Mouse (Mus musculus): Measurements from ENCODE around the gene Frmpd4. TPM values are rescaled to one million over a fixed set of nuclear protein-coding genes. Genes with fewer than 3 reads are reported as not detected.

Gene Frmpd4
- polyA plus RNA-seq, 1 experiment from 2014 or later, result 0.68 TPM

- WGBS, result 46% methylated on average over 4 of the region's 4 CpGs
- no peak overlapping the region for H3K4me2 ChIP-seq
- H3K4me1 ChIP-seq (replicated peaks), result no peaks in the 10 kb centered on the region
- H3K9ac ChIP-seq, result no peak overlapping the region
- ATAC-seq (ENCODE audit: low read depth), result no peak
- H3K9me3 ChIP-seq, result no peaks in the 10 kb centered on the region
- peaks cover 51% of the 10 kb centered on the region for H3K27me3 ChIP-seq
- no peaks in the 10 kb centered on the region for H3K36me3 ChIP-seq
- H3K27ac ChIP-seq (replicated peaks), result no peak overlapping the region
- H3K4me3 ChIP-seq, result no peak overlapping the region
These were observed 759.7 kb downstream of the Frmpd4 start for GRCm38 (mm10) chrX:167817363-167817762.

GRCm38 (mm10) chrX:167810120-167810519 is 766.9 kb downstream of the Frmpd4 start:
- Histone ChIP-seq H3K36me3 (no peaks in the 10 kb centered on the region), H3K27ac (replicated peaks) (no peak overlapping the region), H3K9me3 (no peaks in the 10 kb centered on the region), H3K4me1 (replicated peaks) (no peaks in the 10 kb centered on the region), H3K4me2 (no peak overlapping the region), H3K27me3 (peaks cover 58% of the 10 kb centered on the region), H3K9ac (no peak overlapping the region), H3K4me3 (no peak overlapping the region)
- ATAC-seq (ENCODE audit: low read depth), result no peak
- 80% methylated on average over 2 of the region's 2 CpGs for WGBS

DNA sequence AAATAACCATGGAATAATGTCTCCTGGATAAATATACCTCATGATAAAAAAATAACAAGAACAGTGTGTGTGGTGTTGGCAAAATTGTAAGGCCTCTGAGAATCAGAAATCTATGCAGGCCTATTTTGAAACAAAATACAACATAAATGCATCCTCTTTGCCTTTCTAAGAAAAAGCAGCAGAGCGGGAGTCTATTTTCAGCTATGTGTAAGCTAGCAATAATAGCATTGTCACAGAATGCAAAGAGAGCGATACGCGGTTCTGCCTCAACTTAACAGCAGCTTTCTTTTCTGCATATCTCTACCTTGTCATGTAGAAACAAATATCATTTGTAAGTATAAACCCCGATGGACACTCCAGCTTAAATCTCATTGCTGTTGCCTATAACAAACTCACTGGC is 768.5 kb downstream of the Frmpd4 start:
- no peaks in the 10 kb centered on the region for H3K36me3 ChIP-seq
- no peaks in the 10 kb centered on the region for H3K9me3 ChIP-seq
- WGBS, result 98% methylated on average over 5 of the region's 5 CpGs

DNA sequence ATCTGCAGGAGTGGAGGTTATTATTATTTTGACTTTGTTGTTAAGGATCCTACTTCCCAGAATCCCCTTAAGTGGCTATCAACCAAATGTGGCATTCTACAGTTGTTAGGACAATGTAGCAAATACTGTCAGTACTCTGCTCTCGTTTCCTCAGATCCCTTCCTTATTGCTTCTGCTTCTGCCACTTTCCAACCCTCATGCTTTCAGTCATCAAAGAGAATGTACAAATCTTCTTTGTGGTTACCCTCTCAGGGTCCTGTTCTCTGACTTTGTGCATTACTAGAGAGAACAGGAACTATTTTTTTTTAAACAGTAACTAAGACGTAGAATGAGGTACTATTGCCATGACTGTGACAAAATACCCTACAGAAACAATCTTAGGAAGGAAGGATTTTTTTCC is 788.3 kb downstream of the Frmpd4 start:
- 83% methylated on average over 2 of the region's 2 CpGs for WGBS

More for the DNA sequence above, 768.5 kb downstream of the Frmpd4 start:
- H3K4me3 ChIP-seq, result no peak overlapping the region
- ATAC-seq (ENCODE audit: low read depth), result no peak
- H3K27ac ChIP-seq (replicated peaks), result no peak overlapping the region
- H3K4me2 ChIP-seq, result no peak overlapping the region
- no peaks in the 10 kb centered on the region for H3K4me1 ChIP-seq (replicated peaks)
- no peak overlapping the region for H3K9ac ChIP-seq
- peaks cover 43% of the 10 kb centered on the region for H3K27me3 ChIP-seq

DNA sequence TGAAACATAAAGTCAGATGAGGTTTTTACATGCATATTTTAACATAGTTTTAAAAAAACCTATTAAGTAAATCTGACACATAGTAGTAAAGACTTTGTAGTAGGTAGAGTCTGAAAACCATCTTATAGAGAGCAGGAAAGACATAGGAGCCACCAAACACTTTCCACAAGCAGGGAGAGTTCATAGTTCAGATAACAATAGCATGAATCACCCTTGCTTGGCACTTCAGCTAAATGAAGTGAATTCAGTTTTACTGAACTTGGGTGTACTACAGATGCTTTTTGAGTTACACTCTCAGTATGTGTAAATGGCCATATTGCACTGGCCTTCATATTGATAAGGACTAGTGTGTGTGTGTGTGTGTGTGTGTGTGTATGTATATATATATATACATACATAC is 793.5 kb downstream of the Frmpd4 start:
- ATAC-seq (ENCODE audit: low read depth), result no peak
- H3K9ac ChIP-seq, result no peak overlapping the region
- H3K27ac ChIP-seq (replicated peaks), result no peak overlapping the region

More for the DNA sequence above, 788.3 kb downstream of the Frmpd4 start:
- Histone ChIP-seq H3K4me3 (no peak overlapping the region), H3K27ac (replicated peaks) (no peak overlapping the region), H3K27me3 (peaks cover 52% of the 10 kb centered on the region), H3K9me3 (no peaks in the 10 kb centered on the region), H3K36me3 (no peaks in the 10 kb centered on the region), H3K4me2 (no peak overlapping the region), H3K9ac (no peak overlapping the region), H3K4me1 (replicated peaks) (no peaks in the 10 kb centered on the region)
- no peak for ATAC-seq (ENCODE audit: low read depth)

DNA sequence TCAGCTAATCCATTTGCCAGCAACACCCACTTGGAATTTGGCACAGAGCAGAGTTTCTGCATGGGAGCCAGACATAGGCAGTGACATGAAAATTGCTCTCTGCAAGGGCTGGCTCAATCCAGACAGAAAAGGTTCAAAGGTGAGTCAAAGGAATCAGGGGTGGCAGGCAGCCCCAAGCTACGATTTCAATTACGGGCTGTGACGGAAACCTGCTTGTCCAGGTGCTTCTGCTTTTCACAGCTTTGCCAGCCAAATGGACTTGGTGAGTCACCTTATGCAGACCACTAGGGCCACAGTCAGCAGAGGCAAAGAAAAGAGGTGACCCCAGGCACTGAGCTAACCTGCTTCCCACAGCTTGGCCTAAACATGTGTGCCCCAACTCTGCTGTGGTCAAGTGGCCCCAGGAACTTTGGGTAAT is 857.5 kb downstream of the Frmpd4 start:
- Histone ChIP-seq H3K4me2 (no peak overlapping the region), H3K4me1 (replicated peaks) (no peaks in the 10 kb centered on the region), H3K27ac (replicated peaks) (no peak overlapping the region), H3K36me3 (no peaks in the 10 kb centered on the region), H3K9ac (no peak overlapping the region), H3K9me3 (no peaks in the 10 kb centered on the region), H3K4me3 (no peak overlapping the region), H3K27me3 (peaks cover 50% of the 10 kb centered on the region)
- no peak for ATAC-seq (ENCODE audit: low read depth)
- 86% methylated on average over 3 of the region's 3 CpGs for WGBS

More for the DNA sequence above, 793.5 kb downstream of the Frmpd4 start:
- H3K4me2 ChIP-seq, result no peak overlapping the region
- no peak overlapping the region for H3K4me3 ChIP-seq
- H3K36me3 ChIP-seq, result no peaks in the 10 kb centered on the region
- H3K27me3 ChIP-seq, result peaks cover 42% of the 10 kb centered on the region
- H3K9me3 ChIP-seq, result no peaks in the 10 kb centered on the region
- H3K4me1 ChIP-seq (replicated peaks), result no peaks in the 10 kb centered on the region

DNA sequence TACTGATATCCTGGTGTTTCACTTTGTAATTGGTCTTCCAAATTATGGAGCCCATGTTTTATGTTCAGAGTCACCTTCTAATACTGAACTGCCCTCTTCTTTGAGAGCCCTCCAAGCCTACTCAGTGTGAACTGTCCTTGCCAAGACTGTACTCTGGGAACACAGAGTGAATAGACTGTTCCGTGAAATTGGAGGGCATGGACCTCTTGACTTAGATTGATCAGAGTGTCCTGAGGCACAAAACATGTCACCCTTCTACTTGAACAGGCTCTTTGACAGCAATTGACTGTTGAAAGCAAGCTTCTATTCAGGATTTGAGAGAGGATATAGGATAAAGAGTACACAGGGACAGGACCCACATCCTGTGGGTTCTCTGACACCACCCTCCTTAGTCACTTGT is 857.9 kb downstream of the Frmpd4 start:
- WGBS, result 53% methylated on average over 1 of the region's 1 CpGs
- ATAC-seq (ENCODE audit: low read depth), result no peak
- Histone ChIP-seq H3K4me1 (replicated peaks) (no peaks in the 10 kb centered on the region), H3K4me2 (no peak overlapping the region), H3K27ac (replicated peaks) (no peak overlapping the region), H3K4me3 (no peak overlapping the region), H3K36me3 (no peaks in the 10 kb centered on the region), H3K9me3 (no peaks in the 10 kb centered on the region), H3K27me3 (peaks cover 45% of the 10 kb centered on the region), H3K9ac (no peak overlapping the region)

DNA sequence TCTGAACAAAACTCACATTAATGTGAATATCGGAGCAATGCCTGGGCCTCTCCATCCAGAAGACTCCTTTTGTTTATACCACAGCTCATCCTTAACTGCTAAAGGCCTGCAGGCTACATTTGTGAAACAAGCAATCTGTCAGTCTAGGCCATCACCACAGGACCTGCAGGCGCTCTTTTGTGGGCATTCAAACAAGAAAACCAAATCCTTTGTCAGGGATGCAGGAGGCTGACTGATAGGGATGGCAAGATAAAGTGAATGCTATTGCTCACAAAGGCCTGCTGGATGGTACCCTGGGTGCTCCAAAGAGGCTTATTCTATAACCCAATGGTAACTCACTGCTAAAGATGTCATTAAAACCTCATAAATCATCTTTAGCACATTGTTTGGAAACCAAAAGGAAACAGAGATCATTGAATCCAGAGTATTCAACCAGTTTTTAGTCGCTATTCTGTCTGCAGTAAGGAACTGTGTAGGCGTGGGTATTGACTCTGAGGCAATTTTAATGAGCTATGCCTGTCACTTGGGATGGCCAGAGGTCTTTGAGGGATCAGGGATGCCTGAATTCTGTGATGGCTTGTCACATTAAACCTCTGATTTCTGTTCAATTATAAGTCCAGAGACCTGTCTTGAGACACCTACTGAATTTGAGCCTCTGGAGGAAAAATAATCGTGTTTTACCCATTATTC is 922.1 kb downstream of the Frmpd4 start:
- ATAC-seq (ENCODE audit: low read depth), result peak; percentile 56; the same call in 1 of the 2 replicates
- no peak overlapping the region for H3K9ac ChIP-seq
- H3K36me3 ChIP-seq, result no peaks in the 10 kb centered on the region
- peaks cover 60% of the 10 kb centered on the region for H3K27me3 ChIP-seq
- H3K4me2 ChIP-seq, result no peak overlapping the region
- peaks cover 5% of the 10 kb centered on the region for H3K4me1 ChIP-seq (replicated peaks)
- no peak overlapping the region for H3K27ac ChIP-seq (replicated peaks)
- H3K9me3 ChIP-seq, result no peaks in the 10 kb centered on the region
- no peak overlapping the region for H3K4me3 ChIP-seq
- 37% methylated on average over 5 of the region's 5 CpGs for whole genome bisulfite sequencing

- H3K4me1 ChIP-seq (replicated peaks), result peaks cover 5% of the 10 kb centered on the region
- WGBS, result 58% methylated on average over 8 of the region's 8 CpGs
- ATAC-seq (ENCODE audit: low read depth), result no peak
- no peaks in the 10 kb centered on the region for H3K36me3 ChIP-seq
- no peak overlapping the region for H3K4me2 ChIP-seq
- H3K9me3 ChIP-seq, result no peaks in the 10 kb centered on the region
- H3K9ac ChIP-seq, result no peak overlapping the region
- H3K27ac ChIP-seq (replicated peaks), result no peak overlapping the region
- no peak overlapping the region for H3K4me3 ChIP-seq
- peaks cover 60% of the 10 kb centered on the region for H3K27me3 ChIP-seq
These were observed 922.8 kb downstream of the Frmpd4 start for GRCm38 (mm10) chrX:167654249-167654648.

DNA sequence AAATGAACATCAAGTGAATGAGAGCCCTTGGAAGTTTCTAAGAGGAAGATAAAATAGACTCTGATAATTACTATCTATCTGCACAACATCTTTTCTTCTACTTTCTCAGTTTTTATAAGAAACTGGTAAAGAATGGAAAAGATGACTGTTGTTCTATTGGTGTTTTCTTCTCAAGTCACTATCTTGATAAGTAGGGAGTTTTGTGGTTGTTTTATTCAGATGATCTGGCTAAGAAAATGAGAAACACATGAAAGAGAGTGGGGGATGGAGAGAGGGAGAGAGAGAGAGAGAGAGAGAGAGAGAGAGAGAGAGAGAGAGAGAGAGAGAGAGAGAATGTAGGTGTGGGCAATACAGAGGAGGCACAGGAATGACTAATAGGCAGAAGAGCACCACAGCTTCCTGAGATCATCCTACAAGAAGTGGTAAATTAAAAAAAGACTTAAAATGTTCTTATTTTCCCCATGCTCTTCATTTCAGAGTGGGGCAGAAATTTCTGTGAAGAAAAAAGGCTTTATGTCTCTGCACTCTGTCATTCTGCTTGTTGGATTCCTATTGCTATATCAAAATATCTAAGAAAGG is 979.3 kb downstream of the Frmpd4 start:
- H3K27me3 ChIP-seq, result peaks cover 19% of the 10 kb centered on the region
- H3K36me3 ChIP-seq, result no peaks in the 10 kb centered on the region
- H3K4me2 ChIP-seq, result no peak overlapping the region
- no peak for ATAC-seq (ENCODE audit: low read depth)
- no peak overlapping the region for H3K9ac ChIP-seq
- no peaks in the 10 kb centered on the region for H3K9me3 ChIP-seq
- no peak overlapping the region for H3K27ac ChIP-seq (replicated peaks)
- no peak overlapping the region for H3K4me3 ChIP-seq
- H3K4me1 ChIP-seq (replicated peaks), result no peaks in the 10 kb centered on the region

DNA sequence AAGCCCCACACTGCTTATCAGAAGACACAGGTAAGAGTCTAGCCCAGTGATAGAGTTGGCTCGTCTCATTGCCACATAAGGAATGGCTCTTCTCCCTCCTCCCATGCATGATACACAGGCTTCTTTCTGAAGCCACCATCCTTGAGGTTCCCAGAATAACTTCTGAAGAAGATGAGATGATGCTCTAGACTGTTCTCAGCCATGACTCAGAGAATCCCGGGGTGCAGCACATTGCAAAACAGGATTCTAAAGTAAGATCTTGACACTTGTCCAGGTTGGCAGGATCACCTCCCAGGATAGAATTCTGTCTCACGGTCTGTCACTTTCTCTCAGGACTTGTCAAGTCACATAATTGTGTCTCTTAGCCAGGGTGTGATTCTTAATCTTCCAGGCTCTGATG is 1024.2 kb downstream of the Frmpd4 start:
- Histone ChIP-seq H3K4me3 (no peak overlapping the region), H3K27ac (replicated peaks) (no peak overlapping the region), H3K4me1 (replicated peaks) (no peaks in the 10 kb centered on the region), H3K4me2 (no peak overlapping the region), H3K36me3 (no peaks in the 10 kb centered on the region), H3K9ac (no peak overlapping the region), H3K9me3 (no peaks in the 10 kb centered on the region), H3K27me3 (peaks cover 42% of the 10 kb centered on the region)
- no peak for ATAC-seq (ENCODE audit: low read depth)
- WGBS, result 82% methylated on average over 3 of the region's 3 CpGs

GRCm38 (mm10) chrX:167523151-167523550 is 1053.9 kb downstream of the Frmpd4 start:
- 86% methylated on average over 3 of the region's 3 CpGs for WGBS
- peaks cover 61% of the 10 kb centered on the region for H3K27me3 ChIP-seq
- no peak for ATAC-seq (ENCODE audit: low read depth)
- no peaks in the 10 kb centered on the region for H3K4me1 ChIP-seq (replicated peaks)
- H3K36me3 ChIP-seq, result no peaks in the 10 kb centered on the region
- no peak overlapping the region for H3K27ac ChIP-seq (replicated peaks)
- H3K4me2 ChIP-seq, result no peak overlapping the region
- H3K4me3 ChIP-seq, result no peak overlapping the region
- H3K9me3 ChIP-seq, result no peaks in the 10 kb centered on the region
- H3K9ac ChIP-seq, result no peak overlapping the region

DNA sequence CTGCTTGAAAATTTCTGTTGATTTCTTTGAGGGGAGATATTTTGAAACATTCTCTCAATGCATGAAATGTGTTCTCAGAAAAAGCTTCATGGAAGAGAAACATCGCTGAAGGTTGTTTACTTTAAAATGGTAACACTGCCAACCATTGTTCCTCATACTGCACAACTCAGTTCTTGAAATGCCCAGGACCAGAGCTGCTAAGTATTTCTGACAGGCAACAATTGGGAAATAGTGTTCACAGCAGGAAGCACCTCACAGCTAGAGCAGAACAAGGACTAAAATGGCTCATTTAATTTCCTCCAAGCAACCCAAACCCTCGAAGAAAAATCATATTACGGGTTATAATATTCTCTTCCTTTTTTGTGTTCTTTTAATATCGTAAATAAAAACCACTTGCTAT is 1054.5 kb downstream of the Frmpd4 start:
- Histone ChIP-seq H3K36me3 (no peaks in the 10 kb centered on the region), H3K27ac (replicated peaks) (no peak overlapping the region), H3K9ac (no peak overlapping the region), H3K4me1 (replicated peaks) (no peaks in the 10 kb centered on the region), H3K27me3 (peaks cover 63% of the 10 kb centered on the region), H3K9me3 (no peaks in the 10 kb centered on the region), H3K4me3 (no peak overlapping the region), H3K4me2 (no peak overlapping the region)
- WGBS, result 70% methylated on average over 4 of the region's 4 CpGs
- ATAC-seq (ENCODE audit: low read depth), result no peak
